Mouse (Mus musculus): ENCODE measurements at regions not wholly inside any gene's neighbourhood (a gene's known extent, or its start where the extent isn't known, plus 50 kb on each side); places are given as distances from the start of the nearest gene placed in this dataset.
"Not testable (repeated sequence)": the region's sequence is repeated elsewhere in the genome, so short reads cannot be mapped to it uniquely, and the experiment has no call there.

- not testable (repeated sequence) for TF ChIP-seq CTCF (IDR thresholded peaks at IDR 0.05; ENCODE audit: control insufficient read depth, insufficient read depth, insufficient replicate concordance, low read depth, low read length); POLR2A (IDR thresholded peaks at IDR 0.05; ENCODE audit: control insufficient read depth, low read depth, low read length)
Measured at GRCm38 (mm10) chr14:53001289-53001688, 505.7 kb upstream of the Olfr1507 start.

All from testis, adult 2 months (tissue).